Mouse (Mus musculus) neural tube, embryonic 13.5 days (tissue): ENCODE results near the gene Pfkfb4. TPM values are rescaled to one million over a fixed set of nuclear protein-coding genes. Genes with fewer than 3 reads are reported as not detected.

Experiments
- ATAC-seq: fragments of 200-750 bp; cut with Nextera tagmentation; 2 replicates; pipeline ENCODE4 v1.8.0; 2017; ENCODE audit warnings: low read depth, mild to moderate bottlenecking, moderate TSS enrichment, moderate library complexity
- H3K27ac ChIP-seq: fragments of 300-500 bp; sonication (generic); replicated peaks from 2 replicates; pipeline ENCODE4 v1.5.1; 2015; ENCODE audit warnings: moderate library complexity, mild to moderate bottlenecking, inconsistent platforms
- H3K27me3 ChIP-seq: fragments of 300-500 bp; sonication (generic); 2 replicates; pipeline ENCODE4 v1.6.1; 2015; ENCODE audit warnings: mild to moderate bottlenecking, inconsistent platforms
- H3K36me3 ChIP-seq: fragments of 300-500 bp; sonication (generic); 2 replicates; pipeline ENCODE4 v1.6.1; 2015; ENCODE audit warnings: mild to moderate bottlenecking, inconsistent platforms
- H3K4me1 ChIP-seq: fragments of 300-500 bp; sonication (generic); replicated peaks from 2 replicates; pipeline ENCODE4 v1.6.1; 2015; ENCODE audit warnings: inconsistent platforms
- H3K4me2 ChIP-seq: fragments of 300-500 bp; sonication (generic); 2 replicates; pipeline ENCODE4 v1.6.1; 2015; ENCODE audit warnings: inconsistent platforms, mild to moderate bottlenecking, moderate library complexity
- H3K4me3 ChIP-seq: fragments of 300-500 bp; sonication (generic); 2 replicates; pipeline ENCODE4 v1.5.1; 2015; ENCODE audit warnings: mild to moderate bottlenecking, inconsistent platforms
- H3K9ac ChIP-seq: fragments of 300-500 bp; sonication (generic); 2 replicates; pipeline ENCODE4 v1.6.1; 2015; ENCODE audit warnings: moderate library complexity, mild to moderate bottlenecking, inconsistent platforms
- H3K9me3 ChIP-seq: fragments of 300-500 bp; sonication (generic); 2 replicates; pipeline ENCODE4 v1.6.1; 2016; ENCODE audit warnings: inconsistent platforms
- WGBS: fragments of 180-500 bp; shearing (Covaris S2); methylation state at CpG from one replicate; pipeline ENCODE4 v1.1.7; 2015; 5-methylcytosine and 5-hydroxymethylcytosine counted together
- polyA plus RNA-seq: library from polyadenylated mRNA; unstranded; fragments of >200 nt; fragmentation: Nextera tagmentation; extraction: Ambion mirVana; gene quantifications from 2 replicates; pipeline ENCODE4 v1.2.1, GENCODE M21; 2015

Pfkfb4 gene
- polyA plus RNA-seq, 1 experiment from 2014 or later: 22.4 TPM

GRCm38 (mm10) chr9:109040216-109040615 is 48.6 kb downstream of the Pfkfb4 start:
- ATAC-seq: no peak
- Histone ChIP-seq H3K9me3 (no peaks in the 10 kb centered on the region), H3K4me1 (peaks cover 16% of the 10 kb centered on the region), H3K27ac (no peak overlapping the region), H3K4me3 (no peak overlapping the region), H3K36me3 (no peaks in the 10 kb centered on the region), H3K4me2 (no peak overlapping the region), H3K27me3 (0 out of 2 replicates have a peak, but pooled peaks cover 5% of the 10 kb centered on the region), H3K9ac (no peak overlapping the region)
- 87% methylated on average over 8 of the region's 8 CpGs for WGBS

- Histone ChIP-seq H3K27ac (no peak overlapping the region), H3K9ac (no peak overlapping the region), H3K4me1 (peaks cover 16% of the 10 kb centered on the region), H3K4me3 (no peak overlapping the region), H3K4me2 (no peak overlapping the region), H3K9me3 (no peaks in the 10 kb centered on the region), H3K27me3 (0 out of 2 replicates have a peak, but pooled peaks cover 5% of the 10 kb centered on the region), H3K36me3 (no peaks in the 10 kb centered on the region)
- ATAC-seq: no peak
- WGBS: 78% methylated on average over 6 of the region's 6 CpGs
Observed at GRCm38 (mm10) chr9:109040906-109041305, 49.3 kb downstream of the Pfkfb4 start.

GRCm38 (mm10) chr9:109041351-109041750 is 49.8 kb downstream of the Pfkfb4 start:
- ATAC-seq: no peak
- Histone ChIP-seq H3K9me3 (no peaks in the 10 kb centered on the region), H3K4me3 (no peak overlapping the region), H3K9ac (no peak overlapping the region), H3K27me3 (0 out of 2 replicates have a peak, but pooled peaks cover 5% of the 10 kb centered on the region), H3K27ac (no peak overlapping the region), H3K4me1 (peaks cover 16% of the 10 kb centered on the region), H3K4me2 (no peak overlapping the region), H3K36me3 (no peaks in the 10 kb centered on the region)
- 77% methylated on average over 6 of the region's 7 CpGs for WGBS

GRCm38 (mm10) chr9:109046306-109046705 is 54.7 kb downstream of the Pfkfb4 start:
- H3K36me3 ChIP-seq: no peaks in the 10 kb centered on the region
- no peak overlapping the region for H3K9ac ChIP-seq
- no peak for ATAC-seq
- 31% methylated on average over 5 of the region's 5 CpGs for WGBS
- no peak overlapping the region for H3K4me2 ChIP-seq
- no peak overlapping the region for H3K4me3 ChIP-seq
- no peaks in the 10 kb centered on the region for H3K9me3 ChIP-seq
- H3K27ac ChIP-seq: no peak overlapping the region
- no peaks in the 10 kb centered on the region for H3K4me1 ChIP-seq
- H3K27me3 ChIP-seq: no peaks in the 10 kb centered on the region

- H3K4me3 ChIP-seq: no peak overlapping the region
- no peak overlapping the region for H3K4me2 ChIP-seq
- H3K4me1 ChIP-seq: 0 out of 2 replicates have a peak, but pooled peaks cover under 1% of the 10 kb centered on the region
- H3K27ac ChIP-seq: no peak overlapping the region
- no peaks in the 10 kb centered on the region; the same call in 1 of the 2 replicates for H3K36me3 ChIP-seq
- WGBS: 84% methylated on average over 7 of the region's 7 CpGs
- H3K9me3 ChIP-seq: no peaks in the 10 kb centered on the region
- no peak overlapping the region for H3K9ac ChIP-seq
- no peak for ATAC-seq
- no peaks in the 10 kb centered on the region for H3K27me3 ChIP-seq
Observed at GRCm38 (mm10) chr9:109049316-109049715, 57.7 kb downstream of the Pfkfb4 start.

- Histone ChIP-seq H3K27ac (no peak overlapping the region), H3K9ac (no peak overlapping the region), H3K27me3 (no peaks in the 10 kb centered on the region), H3K4me1 (peaks cover 7% of the 10 kb centered on the region), H3K4me2 (no peak overlapping the region), H3K36me3 (no peaks in the 10 kb centered on the region; the same call in 1 of the 2 replicates), H3K9me3 (no peaks in the 10 kb centered on the region), H3K4me3 (no peak overlapping the region)
- 88% methylated on average over 9 of the region's 9 CpGs for WGBS
- no peak for ATAC-seq
Observed at GRCm38 (mm10) chr9:109049996-109050673, 58.6 kb downstream of the Pfkfb4 start.

GRCm38 (mm10) chr9:109050674-109050997 is 59.1 kb downstream of the Pfkfb4 start:
- Histone ChIP-seq H3K27me3 (no peaks in the 10 kb centered on the region), H3K4me3 (no peak overlapping the region), H3K9ac (no peak overlapping the region), H3K27ac (no peak overlapping the region), H3K9me3 (no peaks in the 10 kb centered on the region), H3K36me3 (no peaks in the 10 kb centered on the region; the same call in 1 of the 2 replicates), H3K4me2 (no peak overlapping the region), H3K4me1 (peaks cover 12% of the 10 kb centered on the region)
- ATAC-seq: no peak
- WGBS: 82% methylated on average over 3 of the region's 3 CpGs

GRCm38 (mm10) chr9:109051011-109051501 is 59.5 kb downstream of the Pfkfb4 start:
- Histone ChIP-seq H3K4me2 (no peak overlapping the region), H3K36me3 (peaks cover 2% of the 10 kb centered on the region; the same call in 1 of the 2 replicates), H3K4me1 (peaks cover 13% of the 10 kb centered on the region), H3K9me3 (no peaks in the 10 kb centered on the region), H3K4me3 (no peak overlapping the region), H3K27me3 (no peaks in the 10 kb centered on the region), H3K9ac (no peak overlapping the region), H3K27ac (no peak overlapping the region)
- WGBS: 90% methylated on average over 13 of the region's 13 CpGs
- no peak for ATAC-seq

GRCm38 (mm10) chr9:109051651-109052489 is 60.3 kb downstream of the Pfkfb4 start:
- WGBS: 90% methylated on average over 10 of the region's 10 CpGs
- no peaks in the 10 kb centered on the region for H3K9me3 ChIP-seq
- H3K27ac ChIP-seq: no peak overlapping the region
- H3K4me3 ChIP-seq: no peak overlapping the region
- ATAC-seq: no peak
- no peak overlapping the region for H3K4me2 ChIP-seq
- no peaks in the 10 kb centered on the region for H3K27me3 ChIP-seq
- peaks cover 10% of the 10 kb centered on the region for H3K36me3 ChIP-seq
- H3K4me1 ChIP-seq: peaks cover 13% of the 10 kb centered on the region
- H3K9ac ChIP-seq: no peak overlapping the region

GRCm38 (mm10) chr9:109052490-109053260 is 61.1 kb downstream of the Pfkfb4 start:
- H3K9ac ChIP-seq: no peak overlapping the region
- 89% methylated on average over 9 of the region's 9 CpGs for WGBS
- peaks cover 18% of the 10 kb centered on the region for H3K36me3 ChIP-seq
- H3K27me3 ChIP-seq: no peaks in the 10 kb centered on the region
- H3K27ac ChIP-seq: no peak overlapping the region
- no peak overlapping the region for H3K4me3 ChIP-seq
- no peak overlapping the region for H3K4me2 ChIP-seq
- peaks cover 13% of the 10 kb centered on the region for H3K4me1 ChIP-seq
- ATAC-seq: no peak
- no peaks in the 10 kb centered on the region for H3K9me3 ChIP-seq

GRCm38 (mm10) chr9:109053366-109053765 is 61.8 kb downstream of the Pfkfb4 start:
- no peak for ATAC-seq
- Histone ChIP-seq H3K27ac (no peak overlapping the region), H3K4me1 (peaks cover 13% of the 10 kb centered on the region), H3K9me3 (no peaks in the 10 kb centered on the region), H3K9ac (no peak overlapping the region), H3K4me2 (no peak overlapping the region), H3K27me3 (no peaks in the 10 kb centered on the region), H3K4me3 (no peak overlapping the region), H3K36me3 (peaks cover 25% of the 10 kb centered on the region)
- 76% methylated on average over 3 of the region's 3 CpGs for WGBS

GRCm38 (mm10) chr9:109053851-109054250 is 62.3 kb downstream of the Pfkfb4 start:
- Histone ChIP-seq H3K9ac (no peak overlapping the region), H3K4me2 (no peak overlapping the region), H3K27ac (no peak overlapping the region), H3K4me3 (no peak overlapping the region), H3K9me3 (no peaks in the 10 kb centered on the region), H3K4me1 (peaks cover 18% of the 10 kb centered on the region), H3K27me3 (no peaks in the 10 kb centered on the region), H3K36me3 (peaks cover 30% of the 10 kb centered on the region)
- ATAC-seq: no peak
- 76% methylated on average over 6 of the region's 6 CpGs for WGBS
